In genomic region chr2:151623776-151624175, GRCm38 (mm10) we compare ENCODE assay signal across 41 mouse cellular contexts. TPM values are rescaled to one million over a fixed set of nuclear protein-coding genes. Genes with fewer than 3 reads are reported as not detected.
DNase-seq lines count a peak whose midpoint lies in the region; ATAC-seq and TF ChIP-seq lines count a peak whose summit lies in the region.
"Had no signal": no experiment of that assay in that cellular context is flagged by ENCODE, and none has a peak within 500 bp of the region (broad histone marks: within the 10 kb centered on the region; RNA-seq: fewer than 3 reads in every experiment).

No protein-coding gene starts in this region.

- H3K36me3 ChIP-seq in hindbrain, postnatal 0 days (ENCODE audit: insufficient read depth, low read length) = 0 out of 2 replicates have a peak, but pooled peaks cover 4% of the 10 kb centered on the region
- H3K36me3 ChIP-seq in hindbrain, embryonic 10.5 days = no peaks in the 10 kb centered on the region
- H3K36me3 ChIP-seq: heart, embryonic 15.5 days; liver, embryonic 12.5 days; midbrain, embryonic 12.5 days; neural tube, embryonic 12.5 days had no signal

- H3K4me3 ChIP-seq in hindbrain, postnatal 0 days (ENCODE audit: low read length) = no peak overlapping the region
- H3K4me3 ChIP-seq in hindbrain, embryonic 10.5 days = no peak overlapping the region
- no peak overlapping the region for H3K4me3 ChIP-seq in olfactory bulb, adult 2 months (ENCODE audit: insufficient read depth, low read depth, low read length)
- H3K4me3 ChIP-seq: forebrain, embryonic 13.5 days; heart, embryonic 15.5 days; hindbrain, embryonic 13.5 days; liver, embryonic 12.5 days; megakaryocyte, embryonic 14.5 days; midbrain, embryonic 12.5 days; myocyte; neural tube, embryonic 12.5 days had no signal

- TF ChIP-seq CTCF in hindbrain, postnatal 0 days (IDR thresholded peaks at IDR 0.05; ENCODE audit: low read depth) = no peak
- TF ChIP-seq CTCF in olfactory bulb, adult 2 months (IDR thresholded peaks at IDR 0.05; ENCODE audit: insufficient read depth, low read depth, low read length) = no peak

- H3K27ac ChIP-seq in hindbrain, postnatal 0 days = no peak overlapping the region
- no peak overlapping the region for H3K27ac ChIP-seq in hindbrain, embryonic 10.5 days
- H3K27ac ChIP-seq in olfactory bulb, adult 2 months (ENCODE audit: insufficient read depth, low read depth, low read length) = peak overlapping the region; percentile 30; the same call in 1 of the 2 replicates
- H3K27ac ChIP-seq: forebrain, embryonic 13.5 days; heart, embryonic 15.5 days; hindbrain, embryonic 13.5 days; liver, embryonic 12.5 days; midbrain, embryonic 12.5 days; neural tube, embryonic 12.5 days; stomach, postnatal 0 days had no signal

- H3K4me2 ChIP-seq in hindbrain, postnatal 0 days (ENCODE audit: low read depth, low read length) = no peak overlapping the region
- H3K4me2 ChIP-seq: forebrain, embryonic 13.5 days; heart, embryonic 15.5 days; hindbrain, embryonic 13.5 days; liver, embryonic 12.5 days; midbrain, embryonic 12.5 days; neural tube, embryonic 12.5 days had no signal

- no peak for TF ChIP-seq POLR2A in olfactory bulb, adult 2 months (IDR thresholded peaks at IDR 0.05; ENCODE audit: insufficient read depth, low read depth, low read length)

- no peak overlapping the region for H3K9ac ChIP-seq in hindbrain, postnatal 0 days (replicated peaks; ENCODE audit: low read length)
- H3K9ac ChIP-seq: forebrain, embryonic 13.5 days; heart, embryonic 15.5 days; hindbrain, embryonic 13.5 days; liver, embryonic 12.5 days; liver, postnatal 0 days; midbrain, embryonic 12.5 days; neural tube, embryonic 12.5 days had no signal

- no peaks in the 10 kb centered on the region for H3K4me1 ChIP-seq in hindbrain, postnatal 0 days (ENCODE audit: insufficient read depth, low read length)
- 0 out of 2 replicates have a peak, but pooled peaks cover 5% of the 10 kb centered on the region for H3K4me1 ChIP-seq in hindbrain, embryonic 10.5 days (replicated peaks)
- peaks cover 27% of the 10 kb centered on the region for H3K4me1 ChIP-seq in olfactory bulb, adult 2 months (ENCODE audit: control insufficient read depth, insufficient read depth, low read length)
- H3K4me1 ChIP-seq: forebrain, embryonic 13.5 days; heart, embryonic 15.5 days; liver, embryonic 12.5 days; megakaryocyte, embryonic 14.5 days; midbrain, embryonic 12.5 days; neural tube, embryonic 12.5 days had no signal

- no peaks in the 10 kb centered on the region for H3K27me3 ChIP-seq in hindbrain, postnatal 0 days (ENCODE audit: insufficient read depth, low read length)
- H3K27me3 ChIP-seq in hindbrain, embryonic 10.5 days (ENCODE audit: insufficient read depth, poor library complexity, severe bottlenecking) = no peaks in the 10 kb centered on the region
- H3K27me3 ChIP-seq: forebrain, embryonic 13.5 days; heart, embryonic 15.5 days; hindbrain, embryonic 13.5 days; midbrain, embryonic 12.5 days; neural tube, embryonic 12.5 days had no signal

- WGBS in hindbrain, postnatal 0 days = 84% methylated on average over 3 of the region's 3 CpGs
- 76% methylated on average over 3 of the region's 3 CpGs for WGBS in hindbrain, embryonic 10.5 days
- 42% methylated on average over 3 of the region's 3 CpGs for WGBS in olfactory bulb, adult 2 months

- 0 out of 2 replicates have a peak, but pooled peaks have one; percentile 25 for ATAC-seq in hindbrain, postnatal 0 days
- ATAC-seq: forebrain, embryonic 13.5 days; liver, embryonic 12.5 days; liver, postnatal 0 days; Patski had no signal

- DNase-seq in hindbrain, postnatal 0 days (ENCODE audit: low spot score) = no peak
- DNase-seq in hindbrain, embryonic 10.5 days (ENCODE audit: low spot score) = no peak
- peak; percentile 4 to 7 for DNase-seq in layer of hippocampus, postnatal 10 days (ENCODE audit: low spot score in 2 of 2)
- no peak for DNase-seq in layer of hippocampus, postnatal 14 days (ENCODE audit: low spot score in 2 of 2)
- DNase-seq in testis, postnatal 10 days (ENCODE audit: low spot score) = peak; percentile 26
- DNase-seq in testis, postnatal 14 days (ENCODE audit: low spot score) = no peak
- no peak for DNase-seq in urinary bladder, postnatal 10 days (ENCODE audit: low spot score)
- DNase-seq: adrenal gland, postnatal 10 days; cerebellum, adult 11 months; cerebellum, adult 9-10 months; cerebellum, postnatal 36 days; kidney, adult 18-20 months; kidney, postnatal 36 days; left cerebral cortex, postnatal 4 days; liver, postnatal 0 days; lung, postnatal 4 days; right cerebral cortex, postnatal 25 days had no signal

- H3K9me3 ChIP-seq in hindbrain, postnatal 0 days (ENCODE audit: low read length) = no peaks in the 10 kb centered on the region
- no peaks in the 10 kb centered on the region for H3K9me3 ChIP-seq in hindbrain, embryonic 10.5 days
- H3K9me3 ChIP-seq: forebrain, embryonic 13.5 days; heart, embryonic 15.5 days; hindbrain, embryonic 13.5 days; liver, embryonic 12.5 days; megakaryocyte, embryonic 14.5 days; midbrain, embryonic 12.5 days; neural tube, embryonic 12.5 days had no signal

RNA-seq across cellular contexts. Expression of gene Snph, which starts 8.6 kb away (rescaled TPM):
- 86.8 and 90.5 TPM in 2 replicates for total RNA-seq in hindbrain, postnatal 0 days (2014; rRNA removed)
- polyA plus RNA-seq in hindbrain, postnatal 0 days (2015; fragmentation: Nextera tagmentation; extraction: Ambion mirVana) = 22.7 and 24.5 TPM in 2 replicates
- 1.0 and 2.6 TPM in 2 replicates for polyA plus RNA-seq in hindbrain, embryonic 10.5 days (2016; fragmentation: Nextera tagmentation; extraction: Ambion mirVana)
- total RNA-seq in layer of hippocampus, postnatal 10 days (2021) = 100 to 1,000 TPM; 205 to 206 TPM
- 100 to 1,000 TPM; 303 to 326 TPM for total RNA-seq in layer of hippocampus, postnatal 14 days (2021)
- not detected in 2 replicates for polyA plus RNA-seq in olfactory bulb, adult 2 months (2012; ENCODE audit: insufficient read depth, insufficient read length, low replicate concordance, missing spikeins)
- total RNA-seq: CH12.LX had no signal
- polyA plus RNA-seq: C2C12; liver, postnatal 0 days; myocyte had no signal

RNA-seq across cellular contexts. Expression of gene Rad21l, which starts 44.6 kb away (rescaled TPM):
- total RNA-seq in hindbrain, postnatal 0 days (2014; rRNA removed) = 0.11 and 0.58 TPM in 2 replicates
- 0.25 and 0.28 TPM in 2 replicates for polyA plus RNA-seq in hindbrain, postnatal 0 days (2015; fragmentation: Nextera tagmentation; extraction: Ambion mirVana)
- polyA plus RNA-seq in hindbrain, embryonic 10.5 days (2016; fragmentation: Nextera tagmentation; extraction: Ambion mirVana) = not detected in 2 replicates
- total RNA-seq in layer of hippocampus, postnatal 10 days (2021) = 1 to 10 TPM in 1 of 2 experiments, under 1 TPM in 1; 0.94 to 1.1 TPM
- total RNA-seq in layer of hippocampus, postnatal 14 days (2021) = 1 to 10 TPM in 1 of 2 experiments, under 1 TPM in 1; 0.69 to 1.2 TPM
- polyA plus RNA-seq in olfactory bulb, adult 2 months (2012; ENCODE audit: insufficient read depth, insufficient read length, low replicate concordance, missing spikeins) = not detected in 2 replicates
- total RNA-seq: adrenal gland, postnatal 10 days; CH12.LX; gastrocnemius, adult 8-10 months; gastrocnemius, postnatal 4 days; heart, adult 8-10 months; heart, postnatal 25 days had no signal
- polyA plus RNA-seq: C2C12; embryonic facial prominence, embryonic 11.5 days; forebrain, embryonic 13.5 days; heart, embryonic 15.5 days; hindbrain, embryonic 13.5 days; kidney, embryonic 16.5 days; limb, embryonic 14.5 days; liver, embryonic 12.5 days; liver, postnatal 0 days; lung, embryonic 16.5 days; midbrain, embryonic 12.5 days; myocyte; Patski; spleen, adult 2 months; stomach, postnatal 0 days; thymus, postnatal 0 days had no signal

RNA-seq across cellular contexts. Expression of gene Sdcbp2, which starts 51.4 kb away (rescaled TPM):
- total RNA-seq in hindbrain, postnatal 0 days (2014; rRNA removed) = 0.42 and 0.72 TPM in 2 replicates
- 1.3 and 1.4 TPM in 2 replicates for polyA plus RNA-seq in hindbrain, postnatal 0 days (2015; fragmentation: Nextera tagmentation; extraction: Ambion mirVana)
- polyA plus RNA-seq in hindbrain, embryonic 10.5 days (2016; fragmentation: Nextera tagmentation; extraction: Ambion mirVana) = 0.67 and 0.97 TPM in 2 replicates
- 1 to 10 TPM; 1.3 to 1.6 TPM for total RNA-seq in layer of hippocampus, postnatal 10 days (2021)
- total RNA-seq in layer of hippocampus, postnatal 14 days (2021) = 1 to 10 TPM in 1 of 2 experiments, under 1 TPM in 1; 0.81 to 1.9 TPM
- not detected in 2 replicates for polyA plus RNA-seq in olfactory bulb, adult 2 months (2012; ENCODE audit: insufficient read depth, insufficient read length, low replicate concordance, missing spikeins)
- total RNA-seq: midbrain, postnatal 0 days had no signal

Comparison
In these comparisons a context has a peak if more than half of its experiments do, and no peak if none do; other contexts are left out.
1. DNase-seq: peak in layer of hippocampus, postnatal 10 days (2 of 2) and testis, postnatal 10 days (single experiment); none in hindbrain, postnatal 0 days (single experiment), hindbrain, embryonic 10.5 days (single experiment), layer of hippocampus, postnatal 14 days (0 of 2), testis, postnatal 14 days (single experiment) and urinary bladder, postnatal 10 days (single experiment).